Mouse (Mus musculus) intestine, embryonic 16.5 days (tissue): ENCODE results near the gene Rbl1. TPM values are rescaled to one million over a fixed set of nuclear protein-coding genes. Genes with fewer than 3 reads are reported as not detected.
"Not testable (repeated sequence)": the region's sequence is repeated elsewhere in the genome, so short reads cannot be mapped to it uniquely, and the experiment has no call there.

Source experiments
- ATAC-seq: fragments of 200-750 bp; cut with Nextera tagmentation; 2 replicates; pipeline ENCODE4 v1.8.0; 2017; ENCODE audit warnings: moderate TSS enrichment, moderate library complexity
- H3K27ac ChIP-seq: fragments of 300-500 bp; sonication (generic); 2 replicates; pipeline ENCODE4 v1.5.1; 2014; ENCODE audit warnings: mild to moderate bottlenecking, low read length
- H3K27me3 ChIP-seq: fragments of 300-500 bp; sonication (generic); replicated peaks from 2 replicates; pipeline ENCODE4 v1.6.1; 2014; ENCODE audit warnings: low read length, control low read depth, mixed read lengths; ENCODE audit not compliant: control insufficient read depth, insufficient read depth
- H3K36me3 ChIP-seq: fragments of 300-500 bp; sonication (generic); 2 replicates; pipeline ENCODE4 v1.6.1; 2014; ENCODE audit warnings: low read length, control low read depth; ENCODE audit not compliant: control insufficient read depth, insufficient read depth
- H3K4me1 ChIP-seq: fragments of 300-500 bp; sonication (generic); 2 replicates; pipeline ENCODE4 v1.6.1; 2014; ENCODE audit warnings: low read length, control low read depth, mixed read lengths; ENCODE audit not compliant: control insufficient read depth, insufficient read depth
- H3K4me2 ChIP-seq: fragments of 300-500 bp; sonication (generic); 2 replicates; pipeline ENCODE4 v1.6.1; 2014; ENCODE audit warnings: low read depth, low read length, control low read depth
- H3K4me3 ChIP-seq: fragments of 300-500 bp; sonication (generic); 2 replicates; pipeline ENCODE4 v1.5.1; 2014; ENCODE audit warnings: mild to moderate bottlenecking, low read length
- H3K9ac ChIP-seq: fragments of 300-500 bp; sonication (generic); 2 replicates; pipeline ENCODE4 v1.6.1; 2014; ENCODE audit warnings: low read depth, low read length
- H3K9me3 ChIP-seq: fragments of 300-500 bp; sonication (generic); 2 replicates; pipeline ENCODE4 v1.6.1; 2016; ENCODE audit warnings: low read length, control low read depth; ENCODE audit not compliant: control insufficient read depth
- WGBS: fragments of 180-500 bp; shearing (Covaris S2); extraction: QIAGEN DNeasy Blood & Tissue Kit; methylation state at CpG from one replicate; pipeline ENCODE4 v1.1.7; 2014; 5-methylcytosine and 5-hydroxymethylcytosine counted together
- polyA plus RNA-seq: library from polyadenylated mRNA; unstranded; fragments of >200 nt; fragmentation: Nextera tagmentation; extraction: Ambion mirVana; gene quantifications from 2 replicates; pipeline ENCODE4 v1.2.1, GENCODE M21; 2015

Gene Rbl1
- polyA plus RNA-seq, 1 experiment from 2014 or later: 15.4 TPM

DNA sequence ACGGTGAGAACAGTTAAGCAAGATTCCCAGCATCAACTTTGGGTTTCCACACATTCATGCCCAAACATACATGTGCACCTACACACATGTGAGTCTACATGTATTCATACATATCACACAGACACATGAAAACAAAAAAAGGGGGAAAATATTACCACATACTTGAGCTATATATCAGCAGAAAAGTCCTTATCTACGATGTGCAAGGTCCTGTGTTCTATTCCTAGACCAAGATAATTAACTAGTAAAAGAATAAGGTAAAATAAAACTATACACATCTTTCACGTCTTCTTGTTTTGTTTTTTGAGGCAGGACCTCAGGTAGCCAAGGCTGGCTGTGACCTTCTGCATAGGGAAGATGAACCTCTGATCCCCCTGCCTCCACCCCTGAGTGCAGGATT, 28.1 kb downstream of the Rbl1 start:
- 93% methylated on average over 3 of the region's 3 CpGs for WGBS
- Histone ChIP-seq H3K4me3 (no peak overlapping the region), H3K27ac (no peak overlapping the region), H3K27me3 (no peaks in the 10 kb centered on the region), H3K4me1 (no peaks in the 10 kb centered on the region), H3K36me3 (no peaks in the 10 kb centered on the region), H3K9me3 (no peaks in the 10 kb centered on the region), H3K4me2 (no peak overlapping the region), H3K9ac (no peak overlapping the region)
- no peak for ATAC-seq

DNA sequence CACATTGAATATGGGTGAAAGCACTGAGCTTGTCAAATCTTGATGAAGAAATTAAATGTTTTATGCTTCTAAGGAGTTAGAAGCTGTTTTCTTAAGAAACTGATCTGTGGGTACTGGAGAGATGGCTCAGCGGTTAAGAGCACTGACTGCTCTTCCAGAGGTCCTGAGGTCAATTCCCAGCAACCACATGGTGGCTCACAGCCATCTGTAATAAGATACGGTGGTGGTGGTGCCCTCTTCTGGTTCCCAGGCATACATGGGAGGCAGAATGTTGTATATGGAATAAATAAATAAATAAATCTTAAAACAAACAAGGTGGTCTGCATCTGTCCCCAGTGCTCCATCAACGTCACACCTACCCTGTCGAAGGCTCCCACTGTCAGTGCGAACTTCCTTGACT, 29.9 kb downstream of the Rbl1 start:
- Histone ChIP-seq H3K9me3 (no peaks in the 10 kb centered on the region), H3K4me3 (no peak overlapping the region), H3K9ac (no peak overlapping the region), H3K4me1 (no peaks in the 10 kb centered on the region), H3K27ac (no peak overlapping the region), H3K27me3 (no peaks in the 10 kb centered on the region), H3K36me3 (no peaks in the 10 kb centered on the region), H3K4me2 (no peak overlapping the region)
- 75% methylated on average over 5 of the region's 5 CpGs for WGBS
- no peak for ATAC-seq

DNA sequence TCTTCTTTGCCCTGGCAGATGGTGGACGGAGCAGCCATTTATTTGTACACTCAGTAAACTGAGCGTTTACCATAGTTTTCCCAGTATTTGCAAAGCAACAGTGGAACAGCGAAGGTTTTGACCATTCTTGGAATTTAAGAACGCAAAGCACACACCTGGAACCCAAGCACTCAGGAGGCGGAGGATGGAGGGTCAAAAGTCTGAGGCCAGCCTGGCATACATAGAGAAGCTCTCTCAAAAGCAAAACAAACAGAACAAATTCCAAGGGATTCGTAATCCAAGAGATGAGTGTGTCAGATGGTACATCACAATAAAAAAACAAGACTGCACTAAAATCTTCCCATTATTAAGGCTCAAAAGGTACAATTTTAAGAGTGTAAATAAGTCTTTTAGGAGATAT, 30.8 kb downstream of the Rbl1 start:
- H3K27ac ChIP-seq: no peak overlapping the region
- no peaks in the 10 kb centered on the region for H3K27me3 ChIP-seq
- no peak overlapping the region for H3K9ac ChIP-seq
- H3K4me3 ChIP-seq: no peak overlapping the region
- H3K4me1 ChIP-seq: no peaks in the 10 kb centered on the region
- 90% methylated on average over 6 of the region's 6 CpGs for WGBS
- no peak for ATAC-seq
- H3K4me2 ChIP-seq: no peak overlapping the region
- H3K36me3 ChIP-seq: no peaks in the 10 kb centered on the region
- H3K9me3 ChIP-seq: no peaks in the 10 kb centered on the region

DNA sequence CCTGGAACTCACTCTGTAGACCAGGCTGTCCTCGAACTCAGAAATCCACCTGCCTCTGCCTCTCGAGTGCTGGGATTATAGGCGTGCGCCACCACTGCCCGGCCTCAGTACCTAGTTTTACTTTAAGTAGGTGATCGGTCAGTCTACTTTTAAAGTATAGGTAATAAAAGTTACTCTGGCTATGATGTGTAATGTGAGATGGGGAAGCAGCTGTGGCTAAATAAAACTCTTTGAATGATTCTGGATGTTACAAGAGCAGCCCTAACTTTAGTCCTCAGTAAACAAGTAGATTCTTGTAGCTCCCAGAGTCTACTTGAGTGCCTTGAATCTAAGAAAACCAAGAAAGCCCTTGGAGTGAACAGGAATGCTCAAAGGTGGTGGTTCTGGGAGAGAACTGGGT, 31.4 kb downstream of the Rbl1 start:
- Histone ChIP-seq H3K36me3 (no peaks in the 10 kb centered on the region), H3K9ac (no peak overlapping the region), H3K27ac (no peak overlapping the region), H3K27me3 (no peaks in the 10 kb centered on the region), H3K4me1 (no peaks in the 10 kb centered on the region), H3K4me3 (no peak overlapping the region), H3K9me3 (no peaks in the 10 kb centered on the region), H3K4me2 (no peak overlapping the region)
- no peak for ATAC-seq
- 93% methylated on average over 6 of the region's 6 CpGs for WGBS

DNA sequence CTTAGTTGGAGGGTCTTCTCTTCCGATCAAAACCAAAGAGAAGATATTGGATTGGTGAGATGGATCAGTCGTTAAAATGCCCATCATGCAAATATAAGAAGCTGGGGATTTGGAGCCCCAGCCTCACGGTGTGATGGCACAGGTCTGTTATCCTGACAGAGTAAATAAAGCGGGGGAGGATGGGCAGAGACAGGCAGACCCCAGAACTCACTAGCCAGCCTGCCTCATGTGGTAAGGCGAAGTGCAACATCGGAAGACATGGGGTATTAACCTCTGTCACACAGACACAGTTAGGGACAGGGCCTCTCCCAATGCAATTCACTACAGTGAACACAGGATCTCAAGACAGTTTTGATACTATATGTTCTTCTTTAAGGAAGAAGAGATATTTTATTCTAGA, 33.7 kb downstream of the Rbl1 start:
- H3K27ac ChIP-seq: no peak overlapping the region
- H3K4me3 ChIP-seq: no peak overlapping the region
- WGBS: 43% methylated on average over 6 of the region's 6 CpGs
- no peaks in the 10 kb centered on the region for H3K27me3 ChIP-seq
- H3K9ac ChIP-seq: no peak overlapping the region
- no peak for ATAC-seq
- no peaks in the 10 kb centered on the region for H3K4me1 ChIP-seq
- no peaks in the 10 kb centered on the region for H3K9me3 ChIP-seq
- no peak overlapping the region for H3K4me2 ChIP-seq
- H3K36me3 ChIP-seq: no peaks in the 10 kb centered on the region

DNA sequence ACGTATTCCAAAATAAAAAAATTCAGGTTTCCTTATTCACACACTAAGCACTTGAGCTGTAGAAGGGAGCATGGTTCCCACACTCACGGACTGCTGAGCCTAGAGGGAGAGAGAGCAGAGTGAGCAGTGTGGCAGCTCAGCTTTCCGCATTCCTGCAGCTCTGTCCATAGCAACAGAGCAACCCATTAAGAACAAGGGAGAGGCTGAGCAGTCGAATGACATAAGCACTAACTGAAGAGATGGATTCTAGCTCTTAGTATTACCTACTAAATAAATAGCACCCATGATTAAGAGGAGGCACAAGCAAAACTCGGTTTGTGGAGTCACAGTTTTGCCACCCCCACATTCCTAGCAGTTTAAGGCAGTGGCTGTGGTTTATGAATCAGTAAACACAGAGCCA, 34.2 kb downstream of the Rbl1 start:
- ATAC-seq: no peak
- no peak overlapping the region for H3K4me3 ChIP-seq
- H3K27ac ChIP-seq: no peak overlapping the region
- H3K4me2 ChIP-seq: no peak overlapping the region
- no peaks in the 10 kb centered on the region for H3K4me1 ChIP-seq
- 35% methylated on average over 5 of the region's 5 CpGs for WGBS
- H3K27me3 ChIP-seq: no peaks in the 10 kb centered on the region
- no peaks in the 10 kb centered on the region for H3K9me3 ChIP-seq
- H3K9ac ChIP-seq: no peak overlapping the region
- no peaks in the 10 kb centered on the region for H3K36me3 ChIP-seq

DNA sequence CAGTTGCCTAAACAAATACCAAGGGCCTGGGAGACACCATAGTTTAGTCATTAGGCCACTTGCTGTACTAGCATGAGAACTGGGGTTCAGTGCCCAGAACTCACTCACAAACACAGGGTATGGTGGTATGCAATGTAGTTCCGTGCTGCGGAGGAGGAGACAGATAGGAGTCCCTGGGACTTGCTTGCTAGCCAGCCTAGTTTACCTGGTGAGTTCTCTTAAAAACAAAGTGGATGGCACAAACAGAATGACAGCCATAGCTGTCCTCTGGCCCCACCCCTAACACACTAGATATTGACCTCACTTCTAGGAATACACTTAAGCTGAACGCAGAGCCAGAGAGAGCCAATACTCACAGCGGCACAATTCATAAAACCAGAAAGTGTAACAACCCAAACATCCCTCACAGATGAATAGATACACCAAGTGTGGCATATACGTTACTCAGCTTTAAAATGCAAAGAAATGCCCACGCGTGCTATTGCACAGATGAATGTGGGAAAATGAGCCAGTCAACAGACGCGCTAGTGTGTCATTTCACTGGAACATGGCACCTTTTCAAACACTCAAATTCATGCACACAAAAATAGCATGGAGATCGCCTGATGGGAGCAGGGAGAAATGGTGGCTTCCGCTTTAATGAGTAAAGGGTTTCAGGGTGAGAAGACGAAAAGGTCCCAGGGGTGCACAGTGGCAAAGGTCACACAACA, 37.8 kb downstream of the Rbl1 start:
- no peak for ATAC-seq
- Histone ChIP-seq H3K27ac (no peak overlapping the region), H3K36me3 (no peaks in the 10 kb centered on the region), H3K9me3 (no peaks in the 10 kb centered on the region), H3K4me2 (no peak overlapping the region), H3K4me1 (no peaks in the 10 kb centered on the region), H3K4me3 (no peak overlapping the region), H3K27me3 (no peaks in the 10 kb centered on the region), H3K9ac (no peak overlapping the region)
- WGBS: 94% methylated on average over 12 of the region's 12 CpGs

DNA sequence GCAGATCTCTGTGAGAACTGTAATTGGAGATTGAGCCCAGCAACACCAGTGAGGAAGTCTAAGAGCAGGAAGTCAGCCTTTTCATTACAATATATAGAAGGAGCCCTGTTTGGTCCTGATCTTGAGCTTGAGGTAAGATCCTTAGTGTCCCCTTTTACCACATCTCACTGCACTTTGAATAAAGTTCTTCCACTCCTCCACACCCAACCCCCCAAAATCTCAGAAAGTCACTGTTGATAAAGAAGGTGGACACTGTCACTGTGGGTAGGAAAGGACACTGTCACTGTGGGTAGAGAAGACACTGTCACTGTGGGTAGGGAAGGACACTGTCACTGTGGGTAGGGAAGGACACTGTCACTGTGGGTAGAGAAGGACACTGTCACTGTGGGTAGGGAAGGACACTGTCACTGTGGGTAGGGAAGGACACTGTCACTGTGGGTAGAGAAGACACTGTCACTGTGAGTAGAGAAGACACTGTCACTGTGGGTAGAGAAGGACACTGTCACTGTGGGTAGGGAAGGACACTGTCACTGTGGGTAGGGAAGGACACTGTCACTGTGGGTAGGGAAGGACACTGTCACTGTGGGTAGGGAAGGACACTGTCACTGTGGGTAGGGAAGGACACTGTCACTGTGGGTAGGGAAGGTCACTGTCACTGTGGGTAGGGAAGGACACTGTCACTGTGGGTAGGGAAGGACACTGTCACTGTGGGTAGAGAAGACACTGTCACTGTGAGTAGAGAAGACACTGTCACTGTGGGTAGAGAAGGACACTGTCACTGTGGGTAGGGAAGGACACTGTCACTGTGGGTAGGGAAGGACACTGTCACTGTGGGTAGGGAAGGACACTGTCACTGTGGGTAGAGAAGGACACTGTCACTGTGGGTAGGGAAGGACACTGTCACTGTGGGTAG, 38.8 kb downstream of the Rbl1 start:
- H3K4me2 ChIP-seq, H3K36me3 ChIP-seq, H3K27ac ChIP-seq, H3K27me3 ChIP-seq, H3K4me3 ChIP-seq, H3K9me3 ChIP-seq, H3K4me1 ChIP-seq, ATAC-seq, H3K9ac ChIP-seq: not testable (repeated sequence)

DNA sequence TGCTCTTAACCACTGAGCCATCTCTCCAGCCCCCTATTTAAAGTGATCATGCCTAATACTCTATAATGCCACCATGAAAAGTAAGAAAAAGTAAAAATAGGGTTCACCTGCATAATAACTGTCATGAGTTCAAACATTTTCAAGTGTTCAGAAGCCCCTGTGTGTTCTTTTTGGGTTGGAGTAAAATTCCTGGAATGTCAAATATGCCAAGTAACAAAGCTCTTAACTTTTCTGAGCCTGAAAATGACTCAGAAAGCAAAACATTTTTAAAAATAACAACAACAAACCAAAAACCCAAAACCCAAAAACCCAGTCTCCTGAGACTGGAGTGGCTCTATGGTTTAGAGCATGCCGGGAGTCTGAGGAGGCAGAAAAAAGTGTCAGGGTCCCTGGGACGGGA, 40.2 kb downstream of the Rbl1 start:
- no peak overlapping the region for H3K4me3 ChIP-seq
- no peaks in the 10 kb centered on the region for H3K9me3 ChIP-seq
- 94% methylated on average over 2 of the region's 2 CpGs for WGBS
- no peak overlapping the region for H3K4me2 ChIP-seq
- H3K4me1 ChIP-seq: no peaks in the 10 kb centered on the region
- H3K36me3 ChIP-seq: peaks cover 2% of the 10 kb centered on the region
- no peak overlapping the region for H3K27ac ChIP-seq
- H3K9ac ChIP-seq: no peak overlapping the region
- no peaks in the 10 kb centered on the region for H3K27me3 ChIP-seq
- ATAC-seq: no peak
